Mouse (Mus musculus) G1E (cell line): ENCODE data around the gene Sox5.

ENCODE experiments used
- CTCF ChIP-seq: IDR thresholded peaks from 2 replicates; pipeline ENCODE4 v1.5.1; 2012; ENCODE audit warnings: low read depth, low read length, inconsistent platforms, mixed read lengths
- GATA2 ChIP-seq: IDR thresholded peaks from 2 replicates; pipeline ENCODE4 v1.6.1; 2012; ENCODE audit warnings: low read depth, low read length, inconsistent platforms, borderline replicate concordance

DNA sequence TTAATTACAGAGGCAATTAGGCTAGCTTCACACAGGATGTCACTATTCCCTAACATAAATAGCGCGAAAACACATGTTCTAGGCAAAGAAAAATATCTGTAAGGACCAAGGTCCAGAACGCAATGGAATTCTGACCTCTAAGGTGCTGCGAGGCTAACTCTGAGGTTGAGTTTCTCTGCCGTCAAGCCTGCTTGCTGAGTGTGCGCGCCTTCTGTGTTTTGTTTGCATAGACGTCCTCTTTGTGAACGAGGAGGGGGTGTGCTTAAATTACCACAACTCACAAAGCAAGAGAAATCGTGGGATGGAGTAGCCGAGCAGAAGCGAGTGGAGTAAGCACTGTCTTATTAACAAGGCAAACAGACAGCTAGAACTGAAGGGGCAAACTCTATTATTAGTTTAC is 202.5 kb downstream of the Sox5 start:
- TF ChIP-seq CTCF (no peak), GATA2 (no peak)
